Mouse (Mus musculus): Measurements from ENCODE around the gene Ccdc97.

Ccdc97 gene

DNA sequence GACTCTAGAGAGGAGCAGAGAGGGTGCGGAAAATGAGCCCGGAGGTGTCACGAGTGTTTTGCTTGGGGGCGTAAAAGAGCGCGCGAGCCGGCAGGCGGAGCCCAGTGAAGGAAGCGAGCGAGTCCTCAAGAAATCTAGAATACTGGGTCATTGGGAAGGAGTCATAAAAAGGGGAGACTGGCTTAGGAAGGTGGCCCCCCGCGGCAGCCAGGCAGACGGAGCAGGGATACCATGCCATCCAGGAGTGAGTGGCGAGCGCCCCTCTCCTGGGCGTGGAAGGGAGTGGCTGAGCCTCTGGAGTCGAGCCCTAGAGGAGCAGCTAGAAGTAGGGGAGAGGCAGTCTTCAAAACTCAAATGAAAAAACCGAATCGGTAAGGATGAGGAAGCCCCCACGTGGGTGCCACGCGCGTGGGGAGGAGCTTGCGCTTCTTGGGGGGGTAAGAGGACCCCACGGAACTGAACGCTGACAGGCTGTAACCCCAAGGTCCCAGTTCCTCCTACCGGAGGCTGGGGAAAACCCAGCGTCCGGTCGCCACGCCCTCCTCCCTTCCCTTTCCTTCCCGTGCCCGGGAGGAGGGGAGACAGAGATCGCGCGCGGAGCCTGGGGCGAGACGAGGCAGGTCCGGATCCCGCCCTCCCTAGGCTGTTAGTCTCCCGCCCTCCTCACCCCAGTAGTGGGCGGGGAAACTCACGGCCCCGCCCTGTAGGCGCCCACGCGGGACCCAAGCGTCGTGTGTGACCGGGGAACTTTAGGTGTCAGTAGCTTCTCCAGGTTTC lies 29.9 kb downstream of the Ccdc97 start:
- no peak for DNase-seq (ENCODE audit: low spot score)

DNA sequence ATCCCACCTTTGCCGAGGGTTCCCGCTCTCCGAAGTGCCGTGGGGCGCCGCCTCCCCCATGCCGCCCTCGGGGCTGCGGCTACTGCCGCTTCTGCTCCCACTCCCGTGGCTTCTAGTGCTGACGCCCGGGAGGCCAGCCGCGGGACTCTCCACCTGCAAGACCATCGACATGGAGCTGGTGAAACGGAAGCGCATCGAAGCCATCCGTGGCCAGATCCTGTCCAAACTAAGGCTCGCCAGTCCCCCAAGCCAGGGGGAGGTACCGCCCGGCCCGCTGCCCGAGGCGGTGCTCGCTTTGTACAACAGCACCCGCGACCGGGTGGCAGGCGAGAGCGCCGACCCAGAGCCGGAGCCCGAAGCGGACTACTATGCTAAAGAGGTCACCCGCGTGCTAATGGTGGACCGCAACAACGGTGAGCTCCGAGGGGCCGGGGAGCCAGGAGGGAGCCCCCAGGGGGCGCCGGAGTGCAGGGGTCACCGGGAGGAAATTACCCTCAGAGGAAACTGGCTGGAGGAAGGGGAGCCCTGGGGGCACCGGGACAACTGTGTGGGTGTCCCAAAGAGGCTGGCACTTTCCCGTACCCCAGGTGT lies 31.0 kb downstream of the Ccdc97 start:
- no peak for DNase-seq (ENCODE audit: low spot score)

DNA sequence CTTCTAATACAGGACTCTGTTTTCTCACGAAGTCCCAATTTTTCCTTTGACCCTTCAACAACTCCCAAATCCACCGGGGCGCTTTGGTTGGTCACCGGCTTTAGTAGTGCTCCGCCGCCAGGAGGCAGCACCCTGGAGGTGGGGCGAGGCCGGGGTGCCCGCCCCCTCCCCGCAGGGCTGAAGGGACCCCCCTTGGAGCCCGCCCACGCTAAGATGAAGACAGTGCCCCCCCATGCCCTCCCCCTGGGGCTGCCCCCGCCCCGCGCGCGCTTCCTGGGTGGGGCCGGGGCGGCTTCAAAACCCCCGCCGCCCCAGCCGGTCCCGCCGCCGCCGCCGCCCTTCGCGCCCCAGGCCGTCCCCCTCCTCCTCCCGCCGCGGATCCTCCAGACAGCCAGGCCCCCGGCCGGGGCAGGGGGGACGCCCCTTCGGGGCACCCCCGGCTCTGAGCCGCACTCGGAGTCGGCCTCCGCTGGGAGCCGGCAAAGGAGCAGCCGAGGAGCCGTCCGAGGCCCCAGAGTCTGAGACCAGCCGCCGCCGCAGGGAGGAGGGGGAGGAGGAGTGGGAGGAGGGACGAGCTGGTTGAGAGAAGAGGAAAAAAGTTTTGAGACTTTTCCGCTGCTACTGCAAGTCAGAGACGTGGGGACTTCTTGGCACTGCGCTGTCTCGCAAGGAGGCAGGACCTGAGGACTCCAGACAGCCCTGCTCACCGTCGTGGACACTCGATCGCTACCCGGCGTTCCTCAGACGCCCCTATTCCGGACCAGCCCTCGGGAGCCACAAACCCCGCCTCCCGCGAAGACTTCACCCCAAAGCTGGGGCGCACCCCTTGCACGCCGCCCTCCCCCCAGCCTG lies 32.0 kb downstream of the Ccdc97 start, which contains the start of gene Tgfb1:
Gene Tgfb1, plus strand, starts transcription at position 323 of the 852 bp plus-strand sequence.
- peak; percentile 58 for DNase-seq (ENCODE audit: low spot score)

DNA sequence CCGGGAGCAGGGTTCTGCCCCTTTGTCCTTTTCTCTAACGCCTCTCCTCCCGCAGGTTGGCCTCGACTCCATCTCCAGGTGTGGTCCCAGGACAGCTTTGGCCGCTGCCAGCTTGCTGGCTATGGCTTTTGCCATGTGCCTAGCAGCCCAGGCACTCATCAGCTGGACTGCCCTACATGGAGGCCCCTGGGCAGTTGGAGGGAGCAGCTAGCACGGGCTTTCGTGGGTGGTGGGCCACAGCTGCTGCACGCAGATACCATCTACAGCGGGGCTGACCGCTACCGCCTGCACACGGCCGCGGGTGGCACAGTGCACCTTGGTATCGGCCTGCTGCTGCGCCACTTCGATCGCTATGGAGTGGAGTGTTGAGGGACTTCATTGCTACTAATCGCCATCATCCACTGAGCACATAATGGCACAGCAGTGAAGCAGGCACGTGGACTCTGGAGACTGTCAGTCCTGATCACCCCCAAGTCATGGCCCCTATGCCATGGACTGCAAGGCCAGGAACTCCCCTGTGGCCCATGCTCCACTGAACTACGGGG lies 32.9 kb downstream of the Ccdc97 start:
- no peak for DNase-seq (ENCODE audit: low spot score)

DNA sequence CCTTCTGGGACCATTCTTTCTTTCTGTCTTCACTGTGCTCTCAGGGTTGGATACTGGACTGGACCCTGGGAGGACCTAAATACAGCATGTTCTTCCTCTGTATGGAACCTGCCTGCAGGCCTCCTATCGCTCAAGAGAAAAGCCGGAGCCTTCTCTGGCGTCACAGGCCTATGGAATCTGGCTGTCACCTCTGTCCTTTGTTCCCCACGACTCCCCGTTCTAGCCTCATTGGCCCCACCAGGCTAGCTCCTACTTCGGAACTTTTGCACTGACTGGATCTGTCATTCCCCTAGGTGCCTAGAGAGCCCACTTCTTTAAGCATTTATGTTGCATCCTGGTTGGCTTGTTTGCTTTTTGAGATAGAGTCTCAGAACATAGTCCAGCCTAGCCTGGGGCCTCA lies 34.2 kb downstream of the Ccdc97 start:
- no peak for DNase-seq (ENCODE audit: low spot score)

DNA sequence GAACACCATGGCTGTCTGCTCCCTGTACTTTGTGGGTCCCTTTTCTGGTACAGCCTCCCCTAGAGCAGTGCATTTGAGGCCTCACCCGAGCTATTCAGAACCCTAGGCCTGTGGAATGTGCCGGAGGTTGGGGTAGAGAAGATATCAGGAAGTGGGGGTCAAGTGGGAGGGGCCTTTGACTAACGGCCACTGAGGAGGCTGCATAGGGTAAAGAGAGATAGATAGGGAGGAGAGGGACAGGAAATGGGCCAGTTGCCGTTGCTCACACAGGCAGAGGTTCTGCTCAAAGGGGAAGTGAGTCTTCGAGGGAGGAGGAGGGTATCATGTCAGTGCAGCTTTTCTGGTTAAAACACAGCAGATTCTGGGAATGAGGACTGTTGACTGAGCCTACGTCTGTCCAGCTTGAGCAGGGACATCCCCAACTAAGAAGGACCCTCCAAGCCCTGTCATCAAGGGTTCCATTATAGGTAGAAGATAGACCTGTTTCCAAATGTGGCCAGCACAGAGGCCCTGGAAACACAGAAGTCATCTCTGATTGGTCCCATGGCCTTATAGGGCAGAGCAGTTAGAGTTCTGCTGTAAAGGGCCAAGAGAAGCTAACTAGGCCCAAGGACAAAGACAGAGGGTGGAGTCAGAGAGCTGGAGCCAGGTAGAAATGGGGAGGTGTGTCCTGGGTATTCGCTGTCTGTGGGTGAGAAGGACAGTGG lies 35.3 kb downstream of the Ccdc97 start:
- DNase-seq (ENCODE audit: low spot score) = no peak

DNA sequence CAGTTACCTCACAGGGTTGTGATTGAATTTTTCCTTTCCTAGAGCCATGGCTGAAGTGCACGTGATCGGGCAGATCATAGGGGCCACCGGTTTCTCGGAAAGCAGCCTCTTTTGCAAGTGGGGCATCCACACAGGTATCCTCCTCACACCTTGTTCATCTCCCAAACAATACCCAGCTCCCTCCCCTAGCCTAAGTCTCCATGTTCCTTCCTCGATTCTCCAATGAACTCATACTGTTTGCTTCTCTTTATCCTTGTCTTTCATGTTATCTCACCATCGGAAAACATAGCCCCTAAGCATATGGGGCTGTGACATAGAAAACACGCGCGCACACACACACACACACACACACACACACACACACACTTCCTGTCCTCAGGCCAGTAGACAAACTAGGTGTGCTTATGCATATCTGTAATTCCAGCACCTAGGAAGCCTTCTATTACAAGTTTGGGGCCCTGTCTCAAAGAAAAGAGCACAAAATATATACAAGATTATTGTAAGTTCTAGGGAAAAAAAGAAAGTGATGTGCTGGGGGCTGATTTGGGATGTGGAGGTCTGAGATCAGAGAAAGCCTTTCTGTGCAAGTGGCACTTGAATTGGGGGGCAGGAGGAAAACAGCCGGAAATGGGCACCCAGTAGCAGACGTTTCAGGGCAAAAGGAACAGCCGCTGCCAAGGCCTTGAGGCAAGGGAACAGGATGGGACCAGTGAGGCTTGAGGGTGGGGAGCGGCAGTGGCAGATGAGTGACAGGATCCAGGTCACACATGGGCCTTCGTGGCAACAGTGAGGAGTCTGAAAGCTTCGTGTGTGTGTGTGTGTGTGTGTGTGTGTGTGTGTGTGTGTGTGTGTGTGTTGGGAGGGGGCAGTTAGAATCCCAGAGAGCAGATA lies 37.3 kb downstream of the Ccdc97 start:
- DNase-seq (ENCODE audit: low spot score) = no peak

DNA sequence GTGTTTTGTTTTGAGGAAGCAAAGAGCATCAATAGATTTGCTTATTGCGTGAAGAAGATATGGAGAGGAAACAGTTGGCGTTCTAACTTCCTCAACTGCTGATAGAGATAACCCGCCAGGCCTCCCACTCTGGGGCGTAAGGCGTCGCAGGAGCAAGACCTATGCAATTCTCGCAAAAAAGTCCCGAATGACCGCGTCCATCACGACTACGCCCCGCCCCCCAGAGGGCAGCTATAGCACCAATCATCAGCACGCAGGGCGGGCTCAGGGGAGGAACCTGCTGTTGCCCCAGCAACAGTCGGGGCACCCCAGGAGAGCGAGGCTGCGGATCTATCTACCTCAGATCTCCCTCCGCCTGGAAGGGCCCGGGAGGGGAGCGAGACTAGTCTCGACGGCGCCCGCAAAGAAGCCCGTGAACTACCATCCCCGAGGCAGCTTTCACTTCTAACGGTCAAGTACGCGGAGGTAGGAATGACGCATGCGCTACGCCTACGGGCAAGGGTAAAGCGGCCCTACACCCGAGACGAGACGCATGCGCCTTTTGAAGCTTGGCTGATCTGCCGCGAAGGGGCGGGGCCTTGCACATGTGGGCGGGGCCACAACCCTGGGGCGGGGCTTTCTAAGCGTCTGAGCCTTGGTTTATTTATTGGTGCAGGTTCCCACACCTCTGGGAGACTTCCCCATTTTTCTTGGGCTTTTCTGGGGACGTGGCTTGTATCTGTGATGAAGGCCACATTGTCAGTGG lies 38.2 kb downstream of the Ccdc97 start, which contains the start of gene B9d2:
Gene B9d2, plus strand, starts transcription at position 267 of the 745 bp plus-strand sequence.
- DNase-seq (ENCODE audit: low spot score) = peak; percentile 96

DNA sequence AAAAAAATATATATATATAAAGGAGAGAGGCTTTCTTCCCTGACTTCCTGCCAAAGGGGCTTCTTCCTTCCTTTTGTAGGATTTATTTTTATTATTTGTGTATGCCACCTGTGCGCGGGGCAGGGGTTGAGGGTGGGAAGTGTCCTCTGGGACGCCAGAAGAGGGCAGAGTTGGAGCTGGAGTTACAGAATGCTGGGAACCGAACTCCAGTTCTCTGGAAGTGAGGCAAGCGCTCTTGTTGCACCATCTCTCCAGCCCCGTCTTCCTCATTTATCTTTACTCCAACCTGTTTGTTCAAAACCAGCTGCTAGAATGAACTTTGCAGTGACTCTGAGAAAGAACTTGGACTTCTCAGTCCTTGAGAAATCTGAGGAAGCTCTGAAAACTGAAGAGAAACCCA lies 38.9 kb downstream of the Ccdc97 start:
- no peak for DNase-seq (ENCODE audit: low spot score)

DNA sequence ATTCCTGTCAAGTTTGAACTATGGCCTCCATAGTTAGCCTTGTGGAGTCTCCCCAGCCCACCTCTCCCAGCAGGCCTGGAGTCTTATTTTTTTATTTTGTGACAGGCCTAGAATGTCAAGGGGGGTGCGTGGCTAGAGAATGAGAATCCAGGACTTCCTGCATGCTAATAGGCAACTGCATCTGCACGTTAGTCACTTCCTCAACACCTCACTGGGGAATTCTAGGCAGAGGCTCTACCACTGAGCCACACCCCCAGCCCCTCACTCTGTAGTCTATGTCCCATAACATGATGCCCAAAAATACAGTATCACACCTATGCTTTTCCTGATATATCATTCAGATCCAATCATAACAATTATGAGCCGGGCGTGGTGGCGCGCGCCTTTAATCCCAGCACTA lies 41.9 kb downstream of the Ccdc97 start:
- no peak for DNase-seq (ENCODE audit: low spot score)

DNA sequence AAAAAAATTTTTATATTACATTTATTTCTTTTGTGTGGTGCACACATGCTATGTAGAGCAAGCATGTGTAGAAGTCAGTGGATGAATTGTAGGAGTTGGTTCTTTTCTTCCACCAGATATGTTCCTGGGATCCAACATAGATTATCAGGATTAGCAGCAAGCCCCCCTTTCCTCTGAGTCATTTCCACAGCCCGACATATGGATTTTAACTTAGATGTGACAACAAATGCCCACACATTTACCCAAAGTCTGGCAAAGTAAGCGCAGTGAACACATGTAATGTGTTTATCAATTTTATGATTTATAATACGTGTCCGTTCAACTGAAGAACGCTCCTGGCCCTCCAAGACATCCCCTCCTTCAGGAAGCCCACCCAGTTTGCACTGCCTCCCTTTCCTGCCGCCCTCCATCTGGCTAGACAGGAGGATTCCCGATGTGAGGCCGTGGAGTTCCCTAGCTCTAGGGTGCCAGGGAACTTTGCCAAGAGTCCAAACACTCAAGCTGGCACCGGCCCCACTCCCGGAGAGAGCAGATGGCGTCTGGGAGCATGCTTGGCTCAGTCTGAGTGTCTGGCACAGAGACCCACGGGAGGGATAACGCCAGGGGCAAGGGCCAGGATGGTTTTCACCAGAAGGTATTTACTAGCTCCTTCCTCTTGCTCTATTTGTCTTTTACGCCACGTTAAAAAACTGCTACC lies 42.7 kb downstream of the Ccdc97 start:
- DNase-seq (ENCODE audit: low spot score) = peak; percentile 64

DNA sequence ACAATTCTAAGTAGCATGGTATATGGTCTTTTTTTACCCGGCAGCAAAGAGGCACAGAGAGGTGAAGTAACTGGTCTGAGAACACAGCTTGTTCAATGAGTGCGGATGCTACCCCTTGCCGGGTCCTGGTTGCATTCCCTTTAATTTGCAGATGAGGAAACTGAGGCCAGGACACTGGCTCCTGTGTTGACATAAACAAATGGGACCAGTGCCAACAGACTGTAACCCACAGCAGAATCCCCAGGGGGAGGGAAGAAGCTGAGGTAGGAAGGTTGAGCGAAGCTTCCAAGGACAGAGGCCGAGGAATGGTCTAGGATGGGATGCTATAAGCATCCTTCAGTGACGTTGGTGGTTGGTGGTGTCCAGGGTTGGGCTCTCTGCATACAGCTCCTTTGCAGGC lies 43.5 kb downstream of the Ccdc97 start:
- DNase-seq (ENCODE audit: low spot score) = no peak

DNA sequence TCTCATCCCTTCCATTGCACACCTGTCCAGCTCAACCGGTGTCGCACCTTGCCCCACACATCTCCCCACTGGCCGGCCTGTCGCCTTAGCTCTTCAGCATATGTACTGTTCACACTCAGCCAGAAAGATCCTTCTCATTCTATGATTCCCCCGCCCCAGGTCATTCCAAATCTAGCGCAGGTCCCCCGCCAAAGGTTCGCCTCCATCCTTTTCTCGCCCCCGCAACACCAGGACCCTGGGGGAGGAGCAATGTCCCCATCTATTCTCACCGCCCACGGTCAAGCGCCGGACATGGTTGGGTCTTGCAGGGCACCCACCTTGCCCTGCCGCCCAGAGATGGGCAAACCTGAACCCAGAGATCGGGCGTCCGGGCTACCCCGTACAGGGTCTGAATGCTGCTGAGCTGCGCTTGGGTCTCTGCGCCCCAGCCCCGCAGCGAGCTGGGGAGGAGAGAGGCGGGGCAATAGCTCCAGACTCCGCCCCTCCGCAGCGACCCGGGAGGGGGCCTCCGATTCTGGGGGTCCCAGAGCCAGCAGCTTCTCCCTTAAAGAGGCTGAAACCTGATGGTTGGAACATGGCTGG lies 44.1 kb downstream of the Ccdc97 start, which contains the start of gene Tmem91:
Gene Tmem91, minus strand, starts transcription at position 448 of the 582 bp plus-strand sequence.
- no peak for DNase-seq (ENCODE audit: low spot score)

DNA sequence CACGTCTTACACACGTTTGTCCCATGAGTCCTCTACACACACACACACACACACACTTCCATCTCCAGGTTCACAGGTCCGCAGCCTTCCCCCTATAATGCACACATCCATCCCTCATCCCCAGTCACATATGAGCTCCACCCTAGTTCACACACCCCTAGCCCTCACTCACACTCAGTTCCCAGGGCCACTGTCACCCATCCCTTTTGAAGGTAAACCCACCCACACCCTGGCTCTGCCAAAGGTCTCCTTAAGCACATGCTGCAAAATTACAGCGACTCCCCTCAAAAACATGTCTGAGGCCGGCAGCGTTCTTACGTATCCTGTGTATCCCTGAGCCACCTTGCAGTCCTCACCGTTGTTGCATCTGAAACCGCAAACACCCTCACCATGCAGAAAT lies 44.6 kb downstream of the Ccdc97 start:
- no peak for DNase-seq (ENCODE audit: low spot score)

DNA sequence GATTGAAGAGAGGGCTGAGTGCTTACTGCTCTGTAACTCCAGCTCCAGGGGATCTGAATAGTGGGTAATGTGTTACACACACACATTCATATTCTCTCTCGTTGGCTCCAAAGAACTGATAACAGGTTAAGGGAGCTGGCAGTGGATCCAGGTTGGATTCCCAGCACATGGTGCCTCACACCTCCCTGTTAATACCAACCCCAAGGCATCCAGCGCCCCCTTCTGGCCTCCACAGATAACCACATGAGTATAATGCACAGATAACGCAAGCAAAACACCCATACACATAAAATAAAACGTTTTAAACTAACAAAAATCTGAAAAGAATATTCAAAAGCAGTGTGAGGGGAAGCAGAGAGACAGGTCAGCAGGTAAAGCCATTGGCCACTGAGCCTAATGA lies 46.4 kb downstream of the Ccdc97 start:
- no peak for DNase-seq (ENCODE audit: low spot score)

DNA sequence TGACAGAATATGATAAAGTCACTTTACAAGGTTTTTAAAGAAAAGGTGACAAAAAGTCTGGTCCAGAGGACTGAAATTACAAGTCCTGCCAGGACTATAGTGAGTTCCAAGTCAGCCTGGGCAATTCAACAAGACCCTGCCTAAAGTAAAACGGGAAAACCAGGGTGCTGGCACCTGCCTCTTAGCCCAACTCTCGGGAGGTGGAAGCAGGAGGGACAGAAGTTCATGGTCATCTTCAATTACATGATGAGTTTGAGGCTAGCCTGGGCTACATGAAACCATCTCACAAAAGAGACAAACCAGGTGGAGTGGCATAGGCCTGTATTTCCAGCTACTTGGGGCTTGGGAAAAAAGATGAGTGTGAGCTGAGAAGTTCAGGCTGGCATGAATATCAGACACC lies 47.2 kb downstream of the Ccdc97 start:
- no peak for DNase-seq (ENCODE audit: low spot score)

DNA sequence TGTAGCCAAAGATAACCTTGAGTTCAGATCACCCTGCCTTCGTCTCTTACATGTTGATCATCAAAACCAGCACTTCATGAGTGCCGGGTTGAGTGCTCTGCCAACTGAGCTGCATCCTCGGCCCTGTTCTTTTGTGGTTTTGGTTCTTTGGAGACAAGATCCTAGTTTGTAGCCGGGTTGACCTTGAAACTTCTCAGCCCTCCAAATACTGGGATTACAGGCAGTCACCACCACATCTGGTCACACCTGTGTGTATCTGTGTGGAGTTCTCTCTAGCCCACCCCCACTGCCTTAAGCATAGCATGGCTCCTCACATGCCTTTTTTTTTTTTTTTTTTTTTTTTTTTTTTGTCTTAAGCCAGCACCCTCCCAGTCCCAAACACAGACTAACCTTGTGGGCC lies 48.8 kb downstream of the Ccdc97 start:
- DNase-seq (ENCODE audit: low spot score) = no peak

DNA sequence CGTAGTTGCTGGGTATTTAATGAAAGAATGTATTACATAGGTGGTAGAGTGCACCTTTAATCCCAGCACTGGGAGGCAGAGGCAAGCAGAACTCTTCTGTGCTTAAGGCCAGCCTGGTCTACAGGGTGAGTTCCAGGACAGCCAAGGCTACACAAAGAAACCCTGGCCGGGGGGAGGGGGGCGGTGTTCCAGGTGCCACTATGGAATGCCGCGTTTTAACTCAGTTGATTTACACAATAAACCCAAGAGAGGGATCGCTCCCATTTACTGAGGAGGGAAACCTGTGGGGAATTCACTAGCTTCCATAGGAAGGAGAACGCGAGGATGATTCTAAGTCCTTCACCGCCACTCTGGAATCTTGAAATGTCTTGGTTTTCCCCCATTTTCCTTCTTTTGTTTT lies 49.3 kb downstream of the Ccdc97 start:
- no peak for DNase-seq (ENCODE audit: low spot score)

DNA sequence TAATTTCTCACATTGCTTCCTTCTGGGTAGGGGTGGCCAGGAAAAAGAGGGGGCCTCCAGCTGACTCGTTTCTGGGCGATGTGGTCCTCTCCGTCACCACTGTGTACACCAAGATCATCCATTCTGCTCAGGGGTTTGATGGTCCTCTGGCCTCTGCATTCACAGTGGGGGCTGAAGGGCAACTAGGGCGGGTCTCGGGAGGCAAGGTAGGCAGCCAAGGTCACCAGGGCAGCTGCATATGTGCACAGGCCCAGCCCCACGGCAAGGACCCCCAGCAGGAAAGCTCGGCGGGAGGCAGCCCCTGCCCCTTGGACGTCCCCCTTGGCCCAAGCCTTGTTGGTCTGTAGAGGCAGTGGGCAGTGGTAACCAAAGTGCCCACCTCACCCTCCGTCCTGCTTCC lies 49.7 kb downstream of the Ccdc97 start:
- DNase-seq (ENCODE audit: low spot score) = no peak
